Mouse (Mus musculus) embryonic fibroblast, embryonic 13.5 days (primary cell): Measurements from ENCODE around the gene Fcgr4.

ENCODE experiments used
- CTCF ChIP-seq: IDR thresholded peaks from 2 replicates; pipeline ENCODE4 v1.5.1; 2011; ENCODE audit warnings: mild to moderate bottlenecking, control low read depth, low read length, moderate library complexity, borderline replicate concordance; ENCODE audit not compliant: insufficient read depth
- POLR2A ChIP-seq: IDR thresholded peaks from 2 replicates; pipeline ENCODE4 v1.6.1; 2011; ENCODE audit warnings: low read depth, mild to moderate bottlenecking, control low read depth, low read length, moderate library complexity

DNA sequence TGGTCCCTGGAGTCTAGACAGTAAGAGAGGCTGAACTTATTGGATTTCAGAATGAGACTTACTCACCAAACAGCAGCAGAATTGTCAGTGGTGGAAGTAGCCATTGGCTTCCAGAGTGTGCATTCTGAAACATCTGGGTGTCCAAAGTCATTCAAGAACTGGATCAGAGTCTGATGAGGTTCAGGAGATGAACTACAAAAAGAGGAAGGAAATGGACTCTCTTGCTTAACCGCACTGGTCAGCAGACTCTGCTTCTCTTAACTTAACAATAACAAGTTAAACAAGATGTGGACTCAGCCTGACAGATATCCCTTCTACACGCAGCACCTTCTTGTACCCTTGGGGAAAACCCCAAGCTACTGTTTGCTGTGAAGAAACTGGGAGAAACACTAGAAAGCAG is 40.5 kb downstream of the Fcgr4 start:
- TF ChIP-seq CTCF = no peak
- no peak for TF ChIP-seq POLR2A
